In genomic region chr2:14631590-14631989, GRCm38 (mm10) we compare ENCODE assay signal across 11 mouse cellular contexts. TPM values are rescaled to one million over a fixed set of nuclear protein-coding genes. Genes with fewer than 3 reads are reported as not detected.
A peak's percentile ranks its signal among the peaks of the same experiment; 100 is the strongest.
DNase-seq lines count a peak whose midpoint lies in the region; ATAC-seq lines count a peak whose summit lies in the region.
"Had no signal": no experiment of that assay in that cellular context is flagged by ENCODE, and none has a peak within 500 bp of the region (broad histone marks: within the 10 kb centered on the region; RNA-seq: fewer than 3 reads in every experiment).

No protein-coding gene starts in this region.

- no peaks in the 10 kb centered on the region for H3K9me3 ChIP-seq in liver, embryonic 12.5 days (replicated peaks)
- H3K9me3 ChIP-seq in forebrain, embryonic 14.5 days (replicated peaks; ENCODE audit: control insufficient read depth, low read length) = no peaks in the 10 kb centered on the region
- H3K9me3 ChIP-seq: embryonic facial prominence, embryonic 10.5 days had no signal

- peak; percentile 36 for DNase-seq in liver
- DNase-seq in thymus, postnatal 14 days = peak; percentile 24
- DNase-seq in adrenal gland, postnatal 36 days = no peak
- no peak for DNase-seq in forebrain, embryonic 14.5 days (ENCODE audit: low spot score)
- DNase-seq in adrenal gland, adult 2 months = no peak

- no peaks in the 10 kb centered on the region for H3K36me3 ChIP-seq in liver, embryonic 12.5 days
- H3K36me3 ChIP-seq in forebrain, embryonic 14.5 days (ENCODE audit: control insufficient read depth, insufficient read depth, low read length) = no peaks in the 10 kb centered on the region
- H3K36me3 ChIP-seq: embryonic facial prominence, embryonic 10.5 days had no signal

- 35% methylated on average over 1 of the region's 1 CpGs for WGBS in liver, embryonic 12.5 days (ENCODE audit: insufficient replicate concordance)
- WGBS in forebrain, embryonic 14.5 days = 95% methylated on average over 1 of the region's 1 CpGs

- H3K4me2 ChIP-seq in liver, embryonic 12.5 days = no peak overlapping the region
- no peak overlapping the region for H3K4me2 ChIP-seq in forebrain, embryonic 14.5 days (ENCODE audit: low read length)

- no peak for ATAC-seq in liver, embryonic 12.5 days
- peak; percentile 97 for ATAC-seq in granulocyte monocyte progenitor cell, adult 5-6 weeks (replicated peaks; ENCODE audit: poor library complexity, severe bottlenecking)
- ATAC-seq in megakaryocyte progenitor cell, adult 5-6 weeks (replicated peaks; ENCODE audit: poor library complexity) = peak; percentile 97
- ATAC-seq in forebrain, embryonic 14.5 days = no peak
- ATAC-seq: hindbrain, postnatal 0 days had no signal

- H3K27ac ChIP-seq in liver, embryonic 12.5 days = no peak overlapping the region
- no peak overlapping the region for H3K27ac ChIP-seq in forebrain, embryonic 14.5 days (ENCODE audit: low read depth, low read length)
- H3K27ac ChIP-seq: embryonic facial prominence, embryonic 10.5 days; hindbrain, postnatal 0 days had no signal

- H3K4me3 ChIP-seq in liver, embryonic 12.5 days = no peak overlapping the region
- no peak overlapping the region for H3K4me3 ChIP-seq in forebrain, embryonic 14.5 days (ENCODE audit: low read depth, low read length)
- H3K4me3 ChIP-seq: embryonic facial prominence, embryonic 10.5 days; myocyte had no signal

- no peak overlapping the region for H3K9ac ChIP-seq in liver, embryonic 12.5 days
- H3K9ac ChIP-seq in forebrain, embryonic 14.5 days (ENCODE audit: low read length) = no peak overlapping the region

- no peaks in the 10 kb centered on the region for H3K27me3 ChIP-seq in liver, embryonic 12.5 days (replicated peaks)
- H3K27me3 ChIP-seq in forebrain, embryonic 14.5 days (replicated peaks; ENCODE audit: control insufficient read depth, insufficient read depth, low read length) = no peaks in the 10 kb centered on the region

- H3K4me1 ChIP-seq in liver, embryonic 12.5 days = no peaks in the 10 kb centered on the region
- H3K4me1 ChIP-seq in forebrain, embryonic 14.5 days (ENCODE audit: control insufficient read depth, insufficient read depth, low read length) = no peaks in the 10 kb centered on the region
- H3K4me1 ChIP-seq: embryonic facial prominence, embryonic 10.5 days had no signal

RNA-seq across cellular contexts. Expression of gene Cacnb2, which starts 28.7 kb away (rescaled TPM):
- 0.39 and 0.49 TPM in 2 replicates for polyA plus RNA-seq in liver, embryonic 12.5 days (2016; fragmentation: Nextera tagmentation; extraction: Ambion mirVana)
- total RNA-seq in granulocyte monocyte progenitor cell, adult 5-6 weeks (2014; fragmentation: Nextera tagmentation) = 6.0 and 7.4 TPM in 2 replicates
- total RNA-seq in granulocyte monocyte progenitor cell, adult 5-6 weeks (2017) = 2.8 and 5.6 TPM in 2 replicates
- 5.5 and 6.2 TPM in 2 replicates for total RNA-seq in megakaryocyte progenitor cell, adult 5-6 weeks (2015)
- total RNA-seq in megakaryocyte progenitor cell, adult 5-6 weeks (2017) = 2.7 and 7.1 TPM in 2 replicates
- total RNA-seq in adrenal gland, postnatal 36 days (2021) = 10 to 100 TPM; 46.4 to 49.2 TPM
- 2.4 and 3.2 TPM in 2 replicates for polyA plus RNA-seq in forebrain, embryonic 14.5 days (2014; fragmentation: Nextera tagmentation; extraction: Ambion mirVana)
- total RNA-seq in adrenal gland, adult 2 months (2021) = 10 to 100 TPM; 29.5 to 42.5 TPM
- polyA plus RNA-seq in adrenal gland, adult 2 months (2012; rRNA removed) = 11.2 and 16.2 TPM in 2 replicates

Comparison
In these comparisons a context has a peak if more than half of its experiments do, and no peak if none do; other contexts are left out.
1. DNase-seq: peak in liver (single experiment) and thymus, postnatal 14 days (single experiment); none in adrenal gland, postnatal 36 days (0 of 2), forebrain, embryonic 14.5 days (single experiment) and adrenal gland, adult 2 months (single experiment).
2. ATAC-seq: peak in granulocyte monocyte progenitor cell, adult 5-6 weeks (single experiment) and megakaryocyte progenitor cell, adult 5-6 weeks (single experiment); none in liver, embryonic 12.5 days (single experiment) and forebrain, embryonic 14.5 days (single experiment).